Mouse (Mus musculus) heart, adult 10 weeks (tissue): ENCODE measurements around the gene Cryzl2. TPM values are rescaled to one million over a fixed set of nuclear protein-coding genes. Genes with fewer than 3 reads are reported as not detected.

Experiments
- polyA plus RNA-seq: library from polyadenylated mRNA; stranded (reverse); fragments of 350-450 nt; fragmentation: Illumina TruSeq; extraction: RNeasy Lipid Tissue Mini Kit (QIAGEN cat#74804); gene quantifications from one replicate; pipeline ENCODE4 v1.2.3, GENCODE M21; 2014; ENCODE audit warnings: low read depth, low replicate concordance

The Cryzl2 gene
- 18.5 TPM for polyA plus RNA-seq

DNA sequence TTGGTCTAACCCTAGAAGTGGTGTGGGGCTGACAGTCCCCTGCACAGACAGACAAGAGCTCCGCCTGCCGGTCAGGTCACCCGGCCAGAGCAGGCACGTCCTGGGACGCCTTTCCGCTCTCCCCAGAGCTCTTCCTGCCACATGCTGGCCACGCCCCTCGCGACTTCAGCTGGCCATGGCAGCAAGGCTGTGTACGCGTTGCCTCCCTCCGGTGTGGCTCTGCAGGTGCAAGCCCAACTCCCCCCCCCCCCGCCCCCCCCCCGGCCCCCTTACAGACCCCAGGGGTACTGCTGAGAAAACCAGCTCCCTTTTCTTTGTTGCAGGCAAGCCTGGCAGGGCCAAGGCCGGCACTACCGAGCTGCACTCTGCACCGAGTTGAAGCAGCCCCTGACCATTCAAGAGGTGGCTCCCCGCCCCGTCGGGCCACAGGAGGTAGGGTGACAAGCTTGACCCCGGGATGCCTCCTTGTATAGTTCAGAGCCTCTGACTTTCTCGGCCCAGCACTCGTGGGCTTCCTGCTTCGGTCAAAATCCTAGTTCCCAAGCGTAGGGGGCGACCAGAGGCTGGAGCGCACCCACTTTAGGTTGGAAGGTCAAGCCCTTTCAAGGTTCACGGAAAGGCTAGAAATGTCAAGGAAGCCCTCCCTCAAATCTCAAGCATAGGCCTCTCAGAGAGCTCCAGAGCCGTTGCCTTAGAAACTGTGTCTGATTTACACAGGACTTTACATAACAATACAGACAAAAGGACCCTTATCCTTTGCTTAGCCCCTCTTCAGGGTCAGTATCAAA lies at the start of gene Cryzl2:
Gene Cryzl2, plus strand, starts transcription at position 157 of the 788 bp plus-strand sequence.

DNA sequence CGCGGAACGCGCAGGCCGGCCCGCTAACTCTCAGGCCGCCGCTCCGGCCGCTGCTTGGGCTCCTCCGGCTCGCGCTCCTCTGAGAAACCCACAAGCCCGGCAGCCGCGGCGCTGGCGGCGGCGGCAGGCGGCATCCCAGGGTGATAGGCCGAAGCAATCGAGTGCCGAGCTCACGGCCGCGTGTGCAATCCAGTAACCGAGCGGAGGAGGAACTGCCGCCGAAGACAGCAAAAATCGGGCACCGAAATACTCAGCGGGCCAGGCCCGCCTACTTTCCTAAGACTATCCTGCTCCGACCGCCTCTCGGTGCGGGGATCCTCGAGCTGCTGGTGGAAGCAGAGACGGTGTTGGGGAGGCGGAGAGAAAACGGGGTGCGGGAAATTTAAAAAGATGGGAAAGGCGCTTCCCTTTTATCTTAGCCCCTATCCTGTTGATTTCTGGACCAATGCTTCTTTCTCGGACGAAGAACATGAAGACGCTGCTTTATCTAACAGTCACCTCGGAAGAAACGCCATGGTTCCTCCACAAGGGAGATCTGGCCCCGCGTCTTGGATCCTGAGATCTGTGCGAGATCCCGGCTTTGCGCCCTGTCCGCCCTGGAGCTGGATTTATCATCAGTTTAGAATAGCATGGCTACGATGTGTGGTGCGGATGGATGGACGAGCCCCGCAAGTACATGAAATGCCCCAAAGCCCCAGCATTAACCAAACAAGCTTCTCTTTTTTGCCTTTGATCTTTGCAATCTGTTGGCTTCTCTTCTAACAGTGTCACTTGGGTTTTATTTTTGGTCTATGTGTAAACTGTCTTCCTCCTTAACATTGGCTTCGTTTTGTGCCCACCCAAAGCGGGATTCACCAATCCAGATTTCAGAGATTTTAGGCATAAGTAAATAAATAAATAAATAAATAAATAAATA lies 45.7 kb upstream of the Cryzl2 start, which contains the start of gene Rasal2:
Gene Rasal2, minus strand, starts transcription at position 142 of the 916 bp plus-strand sequence.

DNA sequence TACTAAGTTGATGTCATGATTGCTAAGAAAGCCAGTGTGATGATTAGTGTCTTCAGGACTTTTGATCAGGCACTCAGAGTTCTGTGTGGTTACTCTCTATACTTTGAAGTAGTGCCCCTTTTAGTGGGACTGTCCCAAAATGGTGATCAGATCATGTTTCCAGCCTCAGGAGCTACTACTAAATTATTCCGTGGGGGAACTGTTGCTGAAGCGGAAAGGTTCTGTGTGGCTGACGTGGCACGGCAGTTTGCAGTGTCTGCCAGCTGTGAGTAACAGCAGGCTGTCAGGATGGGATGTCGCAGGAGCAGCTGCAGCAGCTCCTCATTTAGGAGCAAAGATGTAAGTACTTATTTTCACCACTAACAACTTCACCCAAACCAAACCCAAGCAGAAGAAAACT lies 48.1 kb downstream of the Cryzl2 start, which contains the start of gene Sec16b:
Gene Sec16b, plus strand, starts transcription at position 207 of the 400 bp plus-strand sequence.

Other genes with a start within 250 kb of the Cryzl2 start
- gene Rasal2, start 46.0 kb upstream of the Cryzl2 start, polyA plus RNA-seq: 12.0 TPM
- 2.6 TPM for gene Sec16b, start 48.2 kb downstream of the Cryzl2 start, polyA plus RNA-seq